Mouse (Mus musculus) left cerebral cortex, postnatal 25 days (tissue): ENCODE results near the gene Amy2a4. TPM values are rescaled to one million over a fixed set of nuclear protein-coding genes. Genes with fewer than 3 reads are reported as not detected.
"Not testable (repeated sequence)": the region's sequence is repeated elsewhere in the genome, so short reads cannot be mapped to it uniquely, and the experiment has no call there.

Experiments
- DNase-seq, 2 experiments: peaks; one replicate each; pipeline ENCODE4 v3.0.0; 2022; ENCODE audit warnings: low spot score in 2 of 2, mixed read lengths in 1 of 2
- intact Hi-C: fragments of 180-260 bp; cut with DNase I; formaldehyde crosslinking; loops from one replicate; pipeline ENCODE4 v1.15.1; 2025
- total RNA-seq, 2 experiments: library from RNA; stranded (reverse); gene quantifications; 2 replicates each; pipeline ENCODE4 v1.2.3; 2021

Gene Amy2a4
- not detected for total RNA-seq

- DNase-seq = not testable (repeated sequence)
Measured at GRCm38 (mm10) chr3:113291349-113291748, at the start of gene Amy2a4. Gene Amy2a4, minus strand, starts transcription at chr3:113291449.

GRCm38 (mm10) chr3:113323952-113324351 is 32.7 kb upstream of the Amy2a4 start, which contains the start of gene Amy2a3:
Gene Amy2a3, minus strand, starts transcription at chr3:113324052.
- intact Hi-C loops = not testable (repeated sequence)

More at GRCm38 (mm10) chr3:113291349-113291748, at the start of gene Amy2a4:
- intact Hi-C loops = not testable (repeated sequence)

GRCm38 (mm10) chr3:113312937-113313336 is 21.7 kb upstream of the Amy2a4 start:
- intact Hi-C loops, DNase-seq: not testable (repeated sequence)

More at GRCm38 (mm10) chr3:113323952-113324351, 32.7 kb upstream of the Amy2a4 start, which contains the start of gene Amy2a3:
- not testable (repeated sequence) for DNase-seq

GRCm38 (mm10) chr3:113280285-113280684 is 11.0 kb downstream of the Amy2a4 start:
- DNase-seq, intact Hi-C loops: not testable (repeated sequence)

- DNase-seq, intact Hi-C loops: not testable (repeated sequence)
Measured at GRCm38 (mm10) chr3:113279586-113279985, 11.7 kb downstream of the Amy2a4 start.

- intact Hi-C loops, DNase-seq: not testable (repeated sequence)
Measured at GRCm38 (mm10) chr3:113258737-113259136, 32.5 kb downstream of the Amy2a4 start, which contains the start of gene Amy2a5. Gene Amy2a5, minus strand, starts transcription at chr3:113258837.

Other genes with a start within 250 kb of the Amy2a4 start
- gene Amy2a5, start 32.6 kb downstream of the Amy2a4 start, total RNA-seq = not detected
- not detected for gene Amy2a3, start 32.6 kb upstream of the Amy2a4 start, total RNA-seq
- not detected for gene Amy2a2, start 65.2 kb upstream of the Amy2a4 start, total RNA-seq
- not detected for gene Amy2a1, start 241.0 kb upstream of the Amy2a4 start, total RNA-seq